Mouse (Mus musculus) liver, embryonic 14.5 days (tissue): ENCODE results near the gene Foxf2. TPM values are rescaled to one million over a fixed set of nuclear protein-coding genes. Genes with fewer than 3 reads are reported as not detected.

Experiments used
- ATAC-seq: fragments of 200-750 bp; cut with Nextera tagmentation; 2 replicates; pipeline ENCODE4 v1.8.0; 2017; ENCODE audit warnings: moderate number of reproducible peaks, mild to moderate bottlenecking, moderate library complexity; ENCODE audit not compliant: insufficient read depth
- DNase-seq, 3 experiments: peaks; one replicate each; pipeline ENCODE4 v3.0.0-alpha.2; 2012 to 2013; ENCODE audit warnings: low read depth in 3 of 3, low spot score in 3 of 3
- H3K27ac ChIP-seq: fragments of 300-500 bp; sonication (generic); 2 replicates; pipeline ENCODE4 v1.5.1; 2014; ENCODE audit warnings: moderate library complexity, mild to moderate bottlenecking, control low read depth, inconsistent platforms
- H3K27me3 ChIP-seq: fragments of 300-500 bp; sonication (generic); 2 replicates; pipeline ENCODE4 v1.6.1; 2014; ENCODE audit warnings: mild to moderate bottlenecking, low read length, moderate library complexity; ENCODE audit not compliant: control insufficient read depth, insufficient read depth
- H3K36me3 ChIP-seq: fragments of 300-500 bp; sonication (generic); replicated peaks from 2 replicates; pipeline ENCODE4 v1.6.1; 2014; ENCODE audit warnings: low read depth; ENCODE audit not compliant: control insufficient read depth, insufficient read depth
- H3K4me1 ChIP-seq, 2 experiments: fragments of 200-500 bp in 1 of 2; fragments of 300-500 bp in 1 of 2; sonication (generic) in 1 of 2; replicated peaks; 2 replicates each; pipeline ENCODE4 v1.6.1; 2012 to 2014; ENCODE audit warnings: antibody characterized with exemption in 1 of 2, inconsistent platforms in 1 of 2, low read length in 1 of 2; ENCODE audit not compliant: control insufficient read depth in 2 of 2, insufficient read depth in 2 of 2
- H3K4me2 ChIP-seq: fragments of 300-500 bp; sonication (generic); 2 replicates; pipeline ENCODE4 v1.6.1; 2014; ENCODE audit warnings: low read depth, mild to moderate bottlenecking, control low read depth, moderate library complexity
- H3K4me3 ChIP-seq, 2 experiments: fragments of 200-500 bp in 1 of 2; fragments of 300-500 bp in 1 of 2; sonication (generic) in 1 of 2; 2 replicates each; pipeline ENCODE4 v1.5.1; 2012 to 2014; ENCODE audit warnings: low read depth in 2 of 2, low read length in 2 of 2, mild to moderate bottlenecking in 2 of 2, control low read depth in 1 of 2, inconsistent platforms in 1 of 2, moderate library complexity in 1 of 2; ENCODE audit not compliant: insufficient read depth in 1 of 2
- H3K9ac ChIP-seq: fragments of 300-500 bp; sonication (generic); replicated peaks from 2 replicates; pipeline ENCODE4 v1.6.1; 2014; ENCODE audit warnings: mild to moderate bottlenecking, control low read depth, moderate library complexity
- H3K9me3 ChIP-seq: fragments of 300-500 bp; sonication (generic); 2 replicates; pipeline ENCODE4 v1.6.1; 2016; ENCODE audit warnings: low read length, mixed read lengths; ENCODE audit not compliant: control insufficient read depth
- CTCF ChIP-seq: IDR thresholded peaks from 2 replicates; pipeline ENCODE4 v1.5.1; 2016; ENCODE audit warnings: antibody characterized with exemption, low read depth, control low read depth
- EP300 ChIP-seq: IDR thresholded peaks from 2 replicates; pipeline ENCODE4 v1.6.1; 2016; ENCODE audit warnings: antibody characterized with exemption, low read depth
- WGBS: fragments of 180-500 bp; shearing (Covaris S2); extraction: QIAGEN DNeasy Blood & Tissue Kit; methylation state at CpG from one replicate; pipeline ENCODE4 v1.1.7; 2014; ENCODE audit not compliant: insufficient replicate concordance; 5-methylcytosine and 5-hydroxymethylcytosine counted together
- polyA plus RNA-seq, 2 experiments: library from polyadenylated mRNA; depleted of rRNA in 1 of 2; stranded (reverse) in 1 of 2; unstranded in 1 of 2; fragments of >200 nt; fragmentation: Nextera tagmentation in 1 of 2; extraction: Ambion mirVana in 1 of 2; gene quantifications; 2 replicates each; pipeline versions ENCODE4 v1.2.1 to v1.2.3; 2012 to 2014

Gene Foxf2
- polyA plus RNA-seq, 2 experiments, result 0.09 TPM; not detected in 1

DNA sequence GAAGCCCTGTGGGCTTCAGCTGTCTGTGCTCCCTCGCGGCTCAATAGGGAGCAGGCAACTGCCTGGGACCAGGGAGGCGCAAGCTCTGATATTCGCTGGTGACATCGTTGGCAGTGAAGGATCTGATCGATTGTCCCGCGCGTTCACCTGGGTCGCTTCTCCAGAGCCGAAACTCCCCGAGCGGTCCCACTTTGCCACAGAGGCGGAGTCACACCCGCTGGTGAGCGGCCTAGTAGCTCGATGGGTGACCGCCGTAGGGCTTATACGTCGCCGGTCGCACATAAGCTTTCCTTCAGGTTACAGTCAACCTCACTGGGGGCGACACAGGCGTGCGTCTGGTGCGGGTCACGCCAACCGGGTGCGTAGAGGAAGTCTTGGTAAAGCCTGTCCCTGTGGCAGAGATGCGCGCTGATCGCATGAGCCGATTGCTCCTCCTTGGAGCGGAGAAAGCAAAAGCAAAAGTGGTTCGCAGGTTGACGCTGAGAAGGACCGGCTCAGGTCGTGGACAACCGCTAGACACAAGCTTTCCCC, 3.8 kb downstream of the Foxf2 start:
- Histone ChIP-seq H3K27ac (no peak overlapping the region), H3K9ac (no peak overlapping the region)

DNA sequence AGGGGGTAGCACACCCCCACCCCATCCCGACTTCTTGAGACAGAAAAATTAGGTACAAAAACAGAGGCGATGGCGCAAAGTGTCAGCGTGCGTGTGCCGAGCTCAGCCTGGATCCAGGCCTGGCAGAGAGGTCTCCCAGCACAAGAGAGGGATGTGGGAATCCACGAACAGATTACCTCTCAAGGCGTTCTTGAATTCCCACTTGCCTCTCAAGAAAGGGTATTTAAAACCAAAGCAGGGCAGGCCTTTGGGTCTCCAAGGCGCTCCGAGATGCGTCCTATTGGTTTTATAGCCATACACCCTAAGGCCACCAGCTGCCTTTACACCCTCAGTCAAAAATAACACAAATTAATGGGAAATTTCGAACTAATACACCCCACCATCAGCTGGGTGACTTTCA, 4.4 kb downstream of the Foxf2 start:
- Histone ChIP-seq H3K27me3 (peaks cover 68% of the 10 kb centered on the region), H3K4me3 (peak overlapping the region in 1 of 2 experiments; percentile 31; a peak in 1 of 4 replicates), H3K36me3 (no peaks in the 10 kb centered on the region), H3K9ac (no peak overlapping the region), H3K27ac (no peak overlapping the region), H3K4me2 (no peak overlapping the region; the same call in 1 of the 2 replicates), H3K9me3 (no peaks in the 10 kb centered on the region), H3K4me1 (no peaks in the 10 kb centered on the region)
- 18% methylated on average over 12 of the region's 12 CpGs for WGBS
- ATAC-seq, result no peak
- no peak for DNase-seq
- TF ChIP-seq EP300 (no peak), CTCF (no peak)

More for the DNA sequence above, 3.8 kb downstream of the Foxf2 start:
- Histone ChIP-seq H3K4me1 (no peaks in the 10 kb centered on the region), H3K36me3 (no peaks in the 10 kb centered on the region), H3K4me3 (peak overlapping the region; percentile 6 to 31), H3K27me3 (peaks cover 74% of the 10 kb centered on the region), H3K4me2 (peak overlapping the region; percentile 19), H3K9me3 (no peaks in the 10 kb centered on the region)
- WGBS, result 2% methylated on average over 40 of the region's 40 CpGs
- ATAC-seq, result no peak
- no peak for TF ChIP-seq EP300
- TF ChIP-seq CTCF, result no peak
- no peak for DNase-seq

DNA sequence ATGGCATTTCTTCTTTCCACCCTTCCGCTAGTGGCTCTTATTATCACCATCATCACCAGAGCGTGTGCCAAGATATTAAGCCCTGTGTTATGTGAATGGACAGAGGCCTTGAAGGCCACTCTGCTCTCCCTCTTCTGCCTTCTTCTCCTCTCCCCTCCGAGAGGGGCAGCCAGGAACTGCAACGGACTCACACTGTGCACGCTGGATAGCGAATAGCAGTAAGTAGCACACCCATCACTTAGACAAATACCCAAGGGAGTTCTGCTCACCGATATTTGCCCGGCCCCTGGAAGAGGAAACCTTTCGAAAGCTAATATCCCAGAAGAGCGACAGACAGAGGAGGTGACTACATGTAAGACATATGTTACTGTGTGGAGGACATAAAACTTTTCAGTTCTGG, 4.9 kb downstream of the Foxf2 start:
- Histone ChIP-seq H3K27me3 (peaks cover 63% of the 10 kb centered on the region), H3K9ac (no peak overlapping the region), H3K4me3 (no peak overlapping the region), H3K9me3 (no peaks in the 10 kb centered on the region), H3K36me3 (no peaks in the 10 kb centered on the region), H3K4me2 (no peak overlapping the region), H3K27ac (no peak overlapping the region), H3K4me1 (no peaks in the 10 kb centered on the region)
- ATAC-seq (no peak), DNase-seq (no peak)
- no peak for TF ChIP-seq CTCF
- no peak for TF ChIP-seq EP300
- whole genome bisulfite sequencing, result 19% methylated on average over 10 of the region's 10 CpGs

- Histone ChIP-seq H3K9me3 (no peaks in the 10 kb centered on the region), H3K27ac (no peak overlapping the region), H3K9ac (no peak overlapping the region), H3K4me1 (no peaks in the 10 kb centered on the region), H3K27me3 (peaks cover 55% of the 10 kb centered on the region), H3K4me2 (no peak overlapping the region), H3K36me3 (no peaks in the 10 kb centered on the region), H3K4me3 (no peak overlapping the region)
- ATAC-seq (no peak), DNase-seq (no peak)
- TF ChIP-seq CTCF (no peak), EP300 (no peak)
- 20% methylated on average over 3 of the region's 3 CpGs for WGBS
Observed at GRCm38 (mm10) chr13:31631291-31631690, 5.7 kb downstream of the Foxf2 start.

GRCm38 (mm10) chr13:31632450-31632849, 6.8 kb downstream of the Foxf2 start:
- DNase-seq, result peak in 1 of 3 experiments; percentile 1
- no peak for TF ChIP-seq EP300
- TF ChIP-seq CTCF, result peak; percentile 82
- H3K4me2 ChIP-seq, result no peak overlapping the region
- 1% methylated on average over 13 of the region's 13 CpGs for WGBS
- no peak overlapping the region for H3K9ac ChIP-seq
- H3K9me3 ChIP-seq, result no peaks in the 10 kb centered on the region
- H3K27me3 ChIP-seq, result peaks cover 44% of the 10 kb centered on the region
- H3K4me1 ChIP-seq, result no peaks in the 10 kb centered on the region
- H3K4me3 ChIP-seq, result no peak overlapping the region
- ATAC-seq, result no peak
- H3K27ac ChIP-seq, result no peak overlapping the region
- no peaks in the 10 kb centered on the region for H3K36me3 ChIP-seq

DNA sequence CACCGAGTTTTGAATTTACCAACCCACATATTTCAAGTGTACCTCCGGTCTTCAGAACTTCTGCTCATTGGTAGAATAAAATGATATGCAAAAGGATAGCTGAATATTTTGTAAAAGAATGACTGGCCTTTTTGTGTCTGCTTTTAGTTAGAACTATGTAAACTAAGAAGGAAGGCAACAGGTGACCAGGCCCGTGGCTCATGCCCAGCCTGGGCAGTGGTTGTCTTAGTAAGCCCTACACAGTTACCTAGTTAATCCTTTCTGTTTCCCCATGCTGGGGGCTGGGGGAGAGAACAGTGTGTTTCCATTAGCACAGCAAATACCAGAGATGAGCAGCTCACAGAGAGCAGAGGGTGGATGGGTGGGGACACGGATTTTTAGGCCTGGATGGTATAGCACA, 7.6 kb downstream of the Foxf2 start:
- H3K27me3 ChIP-seq, result peaks cover 36% of the 10 kb centered on the region
- H3K36me3 ChIP-seq, result no peaks in the 10 kb centered on the region
- H3K27ac ChIP-seq, result no peak overlapping the region
- no peaks in the 10 kb centered on the region for H3K4me1 ChIP-seq
- H3K9ac ChIP-seq, result no peak overlapping the region
- DNase-seq, result no peak
- H3K4me2 ChIP-seq, result no peak overlapping the region
- ATAC-seq, result no peak
- no peak for TF ChIP-seq EP300
- TF ChIP-seq CTCF, result no peak
- WGBS, result 56% methylated on average over 4 of the region's 4 CpGs
- H3K4me3 ChIP-seq, result no peak overlapping the region
- no peaks in the 10 kb centered on the region for H3K9me3 ChIP-seq
